Mouse (Mus musculus) megakaryocyte, adult 5-6 weeks (primary cell): ENCODE measurements around the gene Fbxo47. TPM values are rescaled to one million over a fixed set of nuclear protein-coding genes. Genes with fewer than 3 reads are reported as not detected.
A peak's percentile ranks its signal among the peaks of the same experiment; 100 is the strongest.

Source experiments
- ATAC-seq: 2 replicates; pipeline ENCODE4 v1.8.0; 2016; ENCODE audit warnings: mild to moderate bottlenecking, inconsistent platforms; ENCODE audit not compliant: poor library complexity, severe bottlenecking
- total RNA-seq, 2 experiments: library from RNA; stranded (forward) in 1 of 2; stranded (reverse) in 1 of 2; fragments of 153-499, 151-499 nt in 1 of 2; fragments of 221-1000, 200-1000 nt in 1 of 2; gene quantifications; 2 replicates each; pipeline versions ENCODE4 v1.2.3 to v1.2.4; 2015 to 2017

The Fbxo47 gene
- total RNA-seq, 2 experiments from 2014 or later = 1.5 to 2.1 TPM

- no peak for ATAC-seq
Observed at GRCm38 (mm10) chr11:97813746-97814515, 70.0 kb downstream of the Fbxo47 start.

DNA sequence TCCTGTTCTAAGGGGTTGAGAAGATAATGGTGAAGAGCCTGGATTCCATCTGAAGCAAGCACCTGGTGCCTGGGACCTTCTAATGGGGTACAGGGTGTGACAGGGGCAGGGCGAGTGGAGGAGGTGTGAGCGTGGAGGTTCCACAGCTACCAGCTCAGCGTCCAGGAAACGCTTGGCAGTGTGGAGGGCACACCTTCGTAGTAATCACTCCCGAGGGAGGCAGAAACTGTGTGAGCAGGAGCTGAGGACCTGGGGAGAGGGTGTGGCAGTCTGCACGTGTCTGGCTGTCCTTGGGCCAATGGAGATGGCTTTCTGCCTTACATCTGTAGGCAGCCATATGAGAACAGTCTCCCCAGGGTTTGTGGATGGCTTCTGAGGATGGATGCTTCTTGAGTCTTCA lies 70.9 kb downstream of the Fbxo47 start:
- ATAC-seq = no peak

DNA sequence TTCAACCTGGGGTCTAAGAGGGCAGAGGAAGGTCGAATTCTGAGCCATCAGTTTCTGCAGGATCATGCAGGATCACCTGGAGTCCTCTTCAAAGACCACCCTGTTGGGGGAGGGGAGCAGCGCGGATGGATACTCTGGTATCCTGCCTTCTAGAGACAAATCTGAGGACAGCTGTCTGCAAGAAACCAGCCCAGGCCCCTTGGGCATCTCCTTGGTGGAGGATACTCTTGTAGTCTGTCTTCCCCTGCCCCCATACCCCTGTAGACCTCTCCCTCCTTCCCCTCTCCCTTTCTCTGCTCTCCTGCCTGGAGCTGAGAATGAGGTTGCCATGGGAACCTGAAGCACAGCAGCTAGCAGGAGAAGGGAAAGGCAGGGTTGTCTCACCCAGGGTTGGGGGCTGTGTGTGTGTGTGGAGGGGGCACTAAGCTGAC lies 71.4 kb downstream of the Fbxo47 start:
- no peak for ATAC-seq

- ATAC-seq = no peak
Observed at GRCm38 (mm10) chr11:97811569-97812362, 72.2 kb downstream of the Fbxo47 start.

DNA sequence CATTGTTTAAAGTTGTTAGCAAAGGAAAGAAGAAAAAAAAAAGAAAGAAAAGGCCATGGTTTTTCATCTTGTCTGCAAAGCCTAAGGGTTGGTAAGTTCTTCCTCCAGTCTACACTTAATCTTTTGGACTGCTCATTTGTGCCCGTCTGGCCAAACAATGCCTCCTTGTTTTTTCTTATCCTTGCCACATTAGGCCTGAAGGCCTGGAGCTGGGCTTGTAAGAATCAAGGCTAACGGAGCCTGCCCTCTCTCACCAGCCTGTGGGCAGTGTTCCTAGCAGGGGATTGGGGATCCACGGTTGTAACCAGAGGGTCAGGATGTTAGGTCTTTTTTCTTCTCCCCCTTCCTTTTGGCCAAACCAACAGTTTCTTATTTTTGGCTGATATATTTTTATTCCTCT lies 73.0 kb downstream of the Fbxo47 start:
- ATAC-seq = no peak

DNA sequence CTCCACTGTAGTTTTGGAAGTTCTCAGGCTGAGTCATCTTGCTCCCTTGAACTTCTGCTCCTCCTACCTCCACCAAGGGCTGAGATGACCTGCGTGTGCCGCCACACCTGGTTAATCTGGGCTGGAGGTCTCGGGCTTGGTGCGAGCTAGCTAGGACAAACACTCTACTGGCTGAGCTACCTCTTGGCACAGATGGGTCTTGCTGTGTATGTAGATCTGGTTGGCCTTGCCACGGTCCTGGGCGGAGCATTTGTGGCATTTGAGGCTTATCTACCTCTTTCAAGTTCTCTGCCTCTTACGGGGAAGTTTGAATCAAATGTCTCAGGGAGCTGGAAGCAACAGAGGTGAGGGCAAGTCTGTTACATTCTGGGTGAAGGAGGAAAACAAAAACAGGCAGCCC lies 73.6 kb downstream of the Fbxo47 start:
- peak; percentile 25 for ATAC-seq

DNA sequence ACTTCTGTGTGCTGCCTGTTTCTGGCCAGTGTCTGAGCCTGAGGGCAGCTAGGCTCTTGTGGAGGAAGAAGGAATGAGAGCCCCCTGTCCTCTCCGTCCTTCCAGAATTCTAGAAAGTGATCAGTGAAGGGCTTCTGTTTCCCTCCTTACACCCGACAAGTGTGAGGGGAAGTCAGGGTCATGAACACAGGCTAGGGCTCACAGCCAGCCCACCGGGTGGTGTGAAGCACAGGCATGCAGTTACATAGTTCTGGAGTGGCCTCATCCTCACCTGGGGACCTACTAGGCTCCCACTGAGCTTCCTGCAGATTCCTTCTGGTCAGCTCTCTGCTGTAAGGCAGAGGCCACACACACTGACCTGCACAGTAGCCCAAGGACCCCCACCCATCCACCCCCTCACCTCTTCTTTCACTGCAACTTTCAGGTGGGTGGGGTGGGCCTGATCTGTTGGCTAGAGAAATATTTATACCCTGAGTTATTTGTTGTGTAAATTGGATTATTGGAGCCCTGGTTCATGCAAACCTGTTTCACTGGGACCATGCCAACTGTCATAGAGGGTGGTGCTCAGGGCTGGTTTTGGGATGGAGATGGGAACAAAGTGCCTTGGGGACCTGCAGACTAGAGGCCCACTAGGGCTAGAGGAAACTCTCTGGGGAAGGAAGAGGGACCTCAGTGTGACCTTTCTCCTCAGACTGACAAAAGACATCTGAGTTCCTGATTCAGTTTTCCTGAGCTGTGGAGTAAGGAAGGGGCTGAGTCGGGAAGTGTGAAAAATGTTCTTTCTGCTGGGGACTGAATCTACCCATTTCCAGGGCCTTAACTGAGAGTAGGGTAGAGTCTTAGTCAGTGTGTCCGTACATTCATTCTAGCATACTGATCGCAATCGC lies 74.5 kb downstream of the Fbxo47 start:
- no peak for ATAC-seq

DNA sequence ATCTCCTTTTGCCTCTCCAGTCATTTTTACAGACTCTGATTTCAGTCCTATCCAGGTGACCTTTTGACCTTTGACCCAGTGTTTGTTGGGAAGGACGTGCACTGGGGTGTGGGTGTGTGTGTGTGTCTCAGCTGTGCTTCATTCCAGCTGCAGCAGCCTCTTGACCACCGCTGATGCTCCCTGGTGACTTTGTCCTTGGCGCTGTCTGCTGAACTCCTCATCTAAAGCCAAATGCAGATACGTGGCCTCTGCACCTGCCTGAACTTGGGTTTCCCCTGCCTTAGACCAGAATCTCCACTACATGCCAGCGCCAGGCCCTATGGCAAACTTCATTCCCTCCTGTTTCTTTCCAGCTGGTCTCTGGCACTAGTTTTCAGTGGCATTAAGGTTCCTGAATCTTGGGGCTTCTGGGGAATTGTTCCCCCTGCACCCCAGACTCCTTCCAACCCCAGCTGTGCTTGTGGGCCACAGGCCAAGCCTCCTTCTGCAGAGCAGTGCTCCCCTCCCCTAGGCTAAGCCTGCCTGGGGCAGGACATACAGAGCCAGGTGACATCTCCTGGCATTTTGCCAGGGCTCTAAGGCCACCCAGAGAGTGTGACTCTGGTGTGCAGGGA lies 75.2 kb downstream of the Fbxo47 start:
- no peak for ATAC-seq

- no peak for ATAC-seq
Observed at GRCm38 (mm10) chr11:97808093-97808492, 75.9 kb downstream of the Fbxo47 start.

DNA sequence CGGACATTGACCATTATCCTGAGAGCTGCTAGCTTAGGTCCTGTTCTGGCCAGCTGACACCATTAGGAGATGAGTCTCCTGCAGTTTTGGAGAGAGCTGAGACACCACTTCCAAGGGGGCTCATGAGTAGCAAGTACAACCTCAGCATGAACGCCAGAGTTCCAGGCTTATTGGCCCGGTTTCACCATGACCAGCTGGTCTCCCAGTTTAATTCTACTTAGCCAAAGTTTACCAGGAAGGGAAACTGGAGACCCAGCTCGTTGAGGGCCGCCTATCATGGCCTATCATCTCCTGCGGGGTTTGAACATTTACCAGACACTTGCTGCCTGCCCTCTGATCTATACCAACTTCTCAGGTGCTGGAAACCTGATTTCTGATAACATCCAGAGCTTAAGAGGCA lies 76.3 kb downstream of the Fbxo47 start:
- no peak for ATAC-seq

GRCm38 (mm10) chr11:97806613-97806964 lies 77.4 kb downstream of the Fbxo47 start:
- ATAC-seq = no peak

- no peak for ATAC-seq
Observed at GRCm38 (mm10) chr11:97805662-97806612, 78.0 kb downstream of the Fbxo47 start.

- no peak for ATAC-seq
Observed at GRCm38 (mm10) chr11:97804841-97805661, 78.9 kb downstream of the Fbxo47 start.

- no peak for ATAC-seq
Observed at GRCm38 (mm10) chr11:97803847-97804246, 80.1 kb downstream of the Fbxo47 start.

Other genes starting within 250 kb of the Fbxo47 start
- gene Mllt6, start 220.7 kb downstream of the Fbxo47 start, total RNA-seq (2015) = 4.3 and 6.3 TPM in 2 replicates
- 6.9 and 7.1 TPM in 2 replicates for gene Mllt6, start 220.7 kb downstream of the Fbxo47 start, total RNA-seq (2017)
- gene Cisd3, start 198.3 kb downstream of the Fbxo47 start, total RNA-seq (2015) = 18.7 and 19.8 TPM in 2 replicates
- gene Cisd3, start 198.3 kb downstream of the Fbxo47 start, total RNA-seq (2017) = 2.3 and 12.8 TPM in 2 replicates
- gene Pcgf2, start 183.7 kb downstream of the Fbxo47 start, total RNA-seq (2015) = 2.8 and 3.1 TPM in 2 replicates
- 1.0 and 2.4 TPM in 2 replicates for gene Pcgf2, start 183.7 kb downstream of the Fbxo47 start, total RNA-seq (2017)
- 81.0 and 111 TPM in 2 replicates for gene Psmb3, start 180.8 kb downstream of the Fbxo47 start, total RNA-seq (2015)
- 137 and 179 TPM in 2 replicates for gene Psmb3, start 180.8 kb downstream of the Fbxo47 start, total RNA-seq (2017)
- gene Pip4k2b, start 139.4 kb downstream of the Fbxo47 start, total RNA-seq (2015) = 14.9 and 17.3 TPM in 2 replicates
- 19.6 and 25.7 TPM in 2 replicates for gene Pip4k2b, start 139.4 kb downstream of the Fbxo47 start, total RNA-seq (2017)
- gene Cwc25, start 117.6 kb downstream of the Fbxo47 start, total RNA-seq (2015) = 11.1 and 11.8 TPM in 2 replicates
- 21.0 and 22.4 TPM in 2 replicates for gene Cwc25, start 117.6 kb downstream of the Fbxo47 start, total RNA-seq (2017)
- not detected in 2 replicates for gene 1700001P01Rik, start 108.2 kb downstream of the Fbxo47 start, total RNA-seq (2015)
- gene 1700001P01Rik, start 108.2 kb downstream of the Fbxo47 start, total RNA-seq (2017) = not detected in 2 replicates
- 1,123 and 1,179 TPM in 2 replicates for gene Rpl23, start 101.7 kb downstream of the Fbxo47 start, total RNA-seq (2015)
- 895 and 904 TPM in 2 replicates for gene Rpl23, start 101.7 kb downstream of the Fbxo47 start, total RNA-seq (2017)
- gene Lasp1, start 85.2 kb downstream of the Fbxo47 start, total RNA-seq (2015) = 121 and 128 TPM in 2 replicates
- 315 and 351 TPM in 2 replicates for gene Lasp1, start 85.2 kb downstream of the Fbxo47 start, total RNA-seq (2017)
- 2.3 and 2.5 TPM in 2 replicates for gene B230217C12Rik, start 43.4 kb downstream of the Fbxo47 start, total RNA-seq (2015)
- gene B230217C12Rik, start 43.4 kb downstream of the Fbxo47 start, total RNA-seq (2017) = 0.33 and 0.45 TPM in 2 replicates
- gene Plxdc1, start 102.3 kb upstream of the Fbxo47 start, total RNA-seq (2015) = 13.7 and 15.9 TPM in 2 replicates
- 6.3 and 6.7 TPM in 2 replicates for gene Plxdc1, start 102.3 kb upstream of the Fbxo47 start, total RNA-seq (2017)
- 42.9 and 56.3 TPM in 2 replicates for gene Arl5c, start 112.0 kb upstream of the Fbxo47 start, total RNA-seq (2015)
- 51.2 TPM in 2 replicates for gene Arl5c, start 112.0 kb upstream of the Fbxo47 start, total RNA-seq (2017)
- 1.2 and 1.4 TPM in 2 replicates for gene Cacnb1, start 138.9 kb upstream of the Fbxo47 start, total RNA-seq (2015)
- gene Cacnb1, start 138.9 kb upstream of the Fbxo47 start, total RNA-seq (2017) = 0.62 and 0.65 TPM in 2 replicates
- 2,687 and 2,729 TPM in 2 replicates for gene Rpl19, start 142.6 kb upstream of the Fbxo47 start, total RNA-seq (2015)
- 1,233 and 1,246 TPM in 2 replicates for gene Rpl19, start 142.6 kb upstream of the Fbxo47 start, total RNA-seq (2017)
- gene Stac2, start 169.3 kb upstream of the Fbxo47 start, total RNA-seq (2015) = 0.09 TPM in 1 of 2 replicates, not detected in the other
- 0.04 and 0.08 TPM in 2 replicates for gene Stac2, start 169.3 kb upstream of the Fbxo47 start, total RNA-seq (2017)